Mouse (Mus musculus): ENCODE measurements around the gene Ptrh2.
"Not testable (repeated sequence)": the region's sequence is repeated elsewhere in the genome, so short reads cannot be mapped to it uniquely, and the experiment has no call there.

The Ptrh2 gene

DNA sequence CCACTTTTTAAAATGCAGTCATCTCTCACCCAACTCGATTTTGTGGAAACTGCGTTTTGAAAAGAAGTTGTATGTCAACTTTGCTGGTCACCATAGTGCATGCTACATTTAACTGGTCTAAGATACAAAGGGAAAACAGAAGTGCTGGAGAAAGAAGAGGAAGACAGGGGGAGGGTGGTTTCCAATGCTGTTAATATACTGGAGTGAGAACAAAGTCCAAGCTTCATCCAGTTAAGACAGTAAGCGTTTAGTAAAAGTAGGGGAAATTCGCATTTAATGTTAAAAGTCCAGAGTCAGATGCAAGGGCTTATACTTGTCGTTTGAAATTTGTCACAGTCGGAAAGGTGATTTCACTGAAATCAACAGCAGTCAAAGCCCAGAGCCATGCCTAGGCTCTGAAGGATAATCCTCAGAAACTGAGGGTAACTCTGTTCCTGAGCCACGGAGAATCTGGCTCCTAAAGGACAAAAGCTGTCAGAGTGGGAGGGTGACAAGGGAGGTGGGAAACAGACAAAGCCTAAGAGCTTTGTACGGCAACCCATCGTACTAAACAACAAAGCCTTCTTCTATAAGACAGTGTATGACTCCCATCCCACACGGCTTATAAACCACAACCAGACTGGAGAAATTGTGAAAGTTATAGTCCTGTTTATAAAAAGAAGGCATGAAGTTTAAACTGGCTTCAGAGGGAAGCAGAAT, 50.6 kb downstream of the Ptrh2 start:
- no peak for DNase-seq

DNA sequence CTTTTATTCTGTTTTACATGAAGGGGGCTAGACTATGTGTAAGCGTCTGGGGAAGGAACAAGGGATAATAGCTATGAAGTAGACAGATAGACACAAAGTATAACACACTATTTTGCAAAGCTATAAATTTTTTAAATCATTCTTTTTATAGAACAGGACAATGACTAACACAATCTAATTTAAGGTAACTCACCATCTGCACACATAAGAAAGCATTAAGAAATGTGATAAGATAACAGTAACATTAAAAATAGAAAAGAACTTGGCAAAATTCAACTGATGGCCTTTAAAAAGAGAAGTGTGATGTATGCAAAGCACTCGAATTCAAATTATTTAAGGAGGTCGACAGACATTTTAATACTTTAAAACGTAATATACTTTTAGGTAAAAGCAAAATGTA, 51.2 kb downstream of the Ptrh2 start:
- no peak for DNase-seq

GRCm38 (mm10) chr11:86737301-86738000, 53.7 kb downstream of the Ptrh2 start:
- DNase-seq, result no peak

- not testable (repeated sequence) for DNase-seq
Observed at GRCm38 (mm10) chr11:86738308-86738707, 54.5 kb downstream of the Ptrh2 start.

DNA sequence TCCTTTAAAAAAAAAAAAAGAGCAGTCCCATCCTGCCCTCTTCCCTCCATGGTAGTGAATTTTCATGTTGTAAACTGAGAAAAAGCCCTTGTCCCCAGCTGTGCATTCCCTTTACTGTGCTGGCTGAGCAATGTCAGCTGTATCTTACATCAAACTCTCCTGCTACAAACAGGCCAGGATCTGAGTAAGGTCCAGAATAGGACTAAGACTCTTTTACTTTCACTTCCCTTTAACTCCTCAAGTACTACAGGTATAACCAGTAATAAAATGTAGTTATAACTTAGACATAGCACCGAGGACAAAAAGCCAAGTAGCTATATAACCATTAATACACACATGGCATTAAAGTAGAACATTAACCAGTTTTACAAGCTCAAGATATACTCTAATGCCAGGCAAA, 55.2 kb downstream of the Ptrh2 start:
- DNase-seq, result no peak

- no peak for DNase-seq
Observed at GRCm38 (mm10) chr11:86739470-86739869, 55.7 kb downstream of the Ptrh2 start.

GRCm38 (mm10) chr11:86741505-86741904, 57.7 kb downstream of the Ptrh2 start:
- DNase-seq, result no peak
